Mouse (Mus musculus) gastrocnemius, adult 2 months (tissue): Measurements from ENCODE around the gene Gm20388. TPM values are rescaled to one million over a fixed set of nuclear protein-coding genes. Genes with fewer than 3 reads are reported as not detected.
"Not testable (repeated sequence)": the region's sequence is repeated elsewhere in the genome, so short reads cannot be mapped to it uniquely, and the experiment has no call there.

ENCODE experiments used
- DNase-seq: peaks from one replicate; pipeline ENCODE4 v3.0.0; 2022
- H3K27ac ChIP-seq: fragments of 200-600 bp; 2 replicates; pipeline ENCODE4 v1.8.1; 2022; ENCODE audit warnings: mild to moderate bottlenecking
- H3K4me3 ChIP-seq: fragments of 200-600 bp; 2 replicates; pipeline ENCODE4 v1.8.1; 2022; ENCODE audit warnings: mild to moderate bottlenecking, moderate library complexity
- CTCF ChIP-seq: fragments of 200-600 bp; IDR thresholded peaks from 2 replicates; pipeline ENCODE4 v1.8.1; 2022; ENCODE audit warnings: antibody characterized with exemption, mild to moderate bottlenecking, moderate library complexity
- intact Hi-C: fragments of 180-260 bp; cut with DNase I; formaldehyde crosslinking; loops from one replicate; pipeline ENCODE4 v1.15.1; 2025
- total RNA-seq, 2 experiments: library from RNA; stranded (reverse); gene quantifications; 2 replicates each; pipeline ENCODE4 v1.2.3; 2021

Gm20388 gene
- total RNA-seq, 2 experiments from 2014 or later = 6.1 to 15.0 TPM

DNA sequence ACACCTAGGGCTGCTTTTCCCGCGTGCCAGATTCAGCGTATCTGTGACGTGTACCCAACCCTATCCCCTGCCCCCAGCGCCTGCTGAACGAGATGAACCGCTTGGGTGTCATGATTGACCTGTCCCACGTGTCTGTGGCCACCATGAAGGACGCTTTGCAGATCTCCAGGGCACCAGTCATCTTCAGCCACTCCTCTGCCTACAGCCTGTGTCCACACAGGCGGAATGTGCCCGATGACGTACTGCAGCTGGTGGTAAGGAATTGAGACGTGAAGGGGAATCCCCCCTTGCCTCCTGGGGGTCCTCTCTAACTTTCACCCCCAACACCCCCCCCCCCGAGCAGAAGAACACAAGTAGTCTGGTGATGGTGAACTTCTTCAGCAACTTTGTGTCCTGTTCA is 3289.2 kb downstream of the Gm20388 start:
- Histone ChIP-seq H3K4me3 (no peak overlapping the region), H3K27ac (no peak overlapping the region)
- TF ChIP-seq CTCF = no peak
- intact Hi-C loops = loop anchor here (10.0 kb wide), 1 partner anchor 365 kb away; no protein-coding TSS in a partner anchor
- peak; percentile 14 for DNase-seq

DNA sequence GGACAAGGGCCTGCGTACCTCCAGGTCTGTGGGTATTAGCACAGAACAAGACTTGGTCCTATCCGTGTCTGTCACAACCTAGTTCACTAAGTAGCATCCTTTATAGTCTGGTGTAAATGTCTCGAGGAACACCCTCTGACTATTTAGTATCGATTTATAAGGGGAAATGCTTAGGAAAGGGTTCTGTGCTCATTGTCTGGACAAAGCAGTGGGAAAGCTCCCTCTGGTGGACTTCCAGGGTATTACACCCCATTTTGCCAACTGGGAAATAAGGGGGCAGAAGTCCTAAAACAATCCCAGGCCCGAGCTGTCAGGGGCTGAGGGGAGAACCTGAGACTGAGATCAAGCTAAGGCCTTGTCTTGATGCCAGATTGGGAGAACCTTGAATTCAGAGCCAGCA is 3291.6 kb downstream of the Gm20388 start:
- DNase-seq = peak; percentile 69
- H3K27ac ChIP-seq = no peak overlapping the region
- TF ChIP-seq CTCF = peak; percentile 94
- intact Hi-C loops = no loop called here
- no peak overlapping the region for H3K4me3 ChIP-seq

DNA sequence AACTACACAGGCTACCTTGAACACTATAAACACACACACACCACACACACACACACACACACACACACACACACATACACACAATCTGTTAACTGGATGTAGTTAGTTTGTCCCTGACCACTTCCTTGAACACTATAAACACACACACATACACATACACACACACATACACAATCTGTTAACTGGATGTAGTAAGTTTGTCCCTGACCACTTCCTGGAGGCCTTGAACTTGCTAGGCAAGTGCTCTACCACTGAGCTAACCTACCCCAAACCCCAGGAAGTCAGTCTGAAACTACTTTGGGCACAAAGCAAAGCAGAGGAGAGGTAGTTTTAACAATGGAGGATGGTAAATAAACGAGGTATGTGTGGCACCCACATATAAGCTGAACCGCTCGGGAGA is 3292.9 kb downstream of the Gm20388 start:
- no peak overlapping the region for H3K27ac ChIP-seq
- DNase-seq = no peak
- H3K4me3 ChIP-seq = no peak overlapping the region
- intact Hi-C loops = no loop called here
- TF ChIP-seq CTCF = no peak

DNA sequence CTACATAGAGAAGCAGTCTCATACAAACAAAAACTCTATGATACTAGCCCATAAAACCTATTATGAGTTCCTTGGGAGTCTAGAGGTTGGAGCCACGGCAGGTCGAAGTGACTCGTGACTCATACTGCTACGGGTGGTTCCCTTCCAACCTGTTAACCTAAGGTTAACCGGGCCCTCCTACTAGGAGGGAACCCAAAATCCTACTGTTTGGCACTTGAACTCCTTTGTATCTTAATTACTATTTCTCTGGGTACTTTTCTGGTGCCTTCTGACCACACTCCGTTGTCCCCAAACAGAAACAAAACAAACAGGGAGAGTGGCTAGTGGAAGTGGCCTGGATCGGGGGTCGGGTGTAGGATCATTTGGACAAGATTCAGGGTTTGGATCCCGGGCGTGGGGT is 3301.2 kb downstream of the Gm20388 start:
- Histone ChIP-seq H3K4me3 (peak overlapping the region; percentile 81), H3K27ac (peak overlapping the region; percentile 94)
- no peak for DNase-seq
- intact Hi-C loops = loop anchor here (5.0 kb wide), 1 partner anchor 110 kb away; the partner anchor contains the start of gene Rpl13
- TF ChIP-seq CTCF = no peak

DNA sequence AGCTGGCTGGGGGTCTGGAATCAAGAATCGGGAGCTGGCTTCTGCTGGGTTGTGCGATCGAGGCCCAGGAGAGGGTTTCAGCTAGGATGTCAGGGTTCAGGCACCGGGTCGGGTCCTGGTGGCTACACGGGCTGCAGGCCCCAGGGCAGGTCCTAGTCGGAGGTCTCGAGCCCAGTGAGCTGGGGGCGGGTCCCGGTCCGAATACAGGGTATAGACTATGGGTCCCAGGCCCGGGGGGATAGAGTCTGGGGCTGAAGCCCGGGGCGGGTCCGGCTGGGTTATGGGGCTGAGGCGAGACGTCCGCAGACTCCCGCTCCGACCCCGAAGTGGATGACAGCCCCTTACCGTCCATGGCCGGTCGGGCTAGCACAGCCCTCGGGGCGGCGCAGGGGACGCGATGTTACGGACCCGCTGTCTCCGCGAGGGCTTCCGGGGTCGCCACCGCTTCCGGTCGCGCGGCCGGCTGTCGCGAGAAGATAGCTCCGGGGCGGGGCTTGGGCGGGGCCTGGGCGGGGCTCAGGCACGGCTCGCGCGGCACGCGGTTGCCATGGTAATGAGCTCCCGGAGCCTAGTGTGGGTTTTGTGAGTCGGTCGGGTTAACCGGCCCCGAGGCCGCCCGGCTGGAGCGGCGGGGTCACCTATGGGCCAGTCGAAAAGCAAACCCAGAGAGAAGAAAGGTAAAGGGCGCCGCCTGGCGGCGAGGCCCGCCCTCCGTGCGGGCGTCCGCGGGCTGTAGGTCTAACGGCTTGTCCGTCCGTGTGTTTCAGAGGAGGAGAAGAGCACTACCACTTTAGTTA is 3301.9 kb downstream of the Gm20388 start, which contains the start of the genes Chmp1a and Spata33:
Gene Chmp1a, minus strand, starts transcription at position 443 of the 797 bp plus-strand sequence.
Gene Spata33, plus strand, starts transcription at position 512 of the 797 bp plus-strand sequence.
- TF ChIP-seq CTCF = peak; percentile 95
- Histone ChIP-seq H3K4me3 (peak within 1 kb of the TSS; percentile 81), H3K27ac (peak within 1 kb of the TSS; percentile 94)
- peak; percentile 91 for DNase-seq
- intact Hi-C loops = loop anchor here (5.0 kb wide), 1 partner anchor 110 kb away; the partner anchor contains the start of gene Rpl13

DNA sequence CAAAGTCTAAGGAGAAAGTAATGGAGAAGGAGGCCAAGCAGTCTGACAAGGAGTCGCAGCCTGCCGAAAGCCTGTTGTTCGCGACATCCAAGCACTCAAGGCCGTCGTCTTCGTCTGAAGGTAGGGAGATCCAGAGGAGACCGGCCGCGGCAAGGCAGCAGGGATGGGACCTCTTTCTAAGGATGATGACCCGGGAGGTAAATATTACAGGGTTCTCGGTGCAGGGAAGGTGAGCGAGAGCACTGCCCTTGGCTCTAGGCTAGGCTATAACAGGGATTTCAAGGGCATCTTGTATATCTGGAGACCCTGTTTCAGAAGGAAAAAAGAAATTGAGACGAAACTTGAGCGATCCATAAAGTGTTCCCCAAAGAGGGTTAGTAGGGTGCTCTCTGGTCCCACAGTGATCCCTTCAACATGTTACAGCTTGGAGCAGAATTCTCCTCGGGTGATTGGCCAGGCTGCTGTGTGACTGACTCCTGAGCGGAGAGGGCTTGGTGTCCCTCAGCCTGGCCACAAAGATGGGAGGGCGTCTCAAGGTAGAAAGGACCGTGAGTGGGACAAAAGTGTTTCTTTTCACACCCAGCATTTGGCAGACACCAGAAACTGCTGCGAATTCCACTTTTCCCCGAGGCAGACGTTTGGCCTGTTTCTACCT is 3302.6 kb downstream of the Gm20388 start:
- no peak for DNase-seq
- intact Hi-C loops = loop anchor here (5.0 kb wide), 1 partner anchor 111 kb away; the partner anchor contains the start of gene Rpl13
- peak overlapping the region; percentile 81 for H3K4me3 ChIP-seq
- TF ChIP-seq CTCF = no peak
- H3K27ac ChIP-seq = peak overlapping the region; percentile 94

DNA sequence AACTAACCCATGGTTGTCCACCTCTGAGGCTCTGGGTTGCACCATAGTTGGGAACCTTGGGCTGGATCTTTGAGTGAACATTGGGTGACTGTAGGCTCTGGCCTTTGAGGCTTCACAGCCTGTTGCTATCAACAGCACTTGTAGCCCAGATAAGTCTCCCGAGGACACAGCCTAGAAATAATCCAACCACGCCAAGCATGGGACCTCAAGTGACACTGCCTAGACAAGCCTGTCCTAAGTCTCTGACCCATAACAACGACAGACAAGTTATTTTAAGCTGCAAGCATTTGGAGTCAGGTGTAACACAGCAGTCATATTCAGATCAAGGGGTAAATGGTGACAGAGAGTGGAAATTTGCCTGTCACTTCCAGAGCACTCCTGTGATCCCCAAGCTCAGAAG is 3304.8 kb downstream of the Gm20388 start:
- no peak for DNase-seq
- H3K4me3 ChIP-seq = no peak overlapping the region
- peak overlapping the region; percentile 43 for H3K27ac ChIP-seq
- intact Hi-C loops = no loop called here
- TF ChIP-seq CTCF = no peak

DNA sequence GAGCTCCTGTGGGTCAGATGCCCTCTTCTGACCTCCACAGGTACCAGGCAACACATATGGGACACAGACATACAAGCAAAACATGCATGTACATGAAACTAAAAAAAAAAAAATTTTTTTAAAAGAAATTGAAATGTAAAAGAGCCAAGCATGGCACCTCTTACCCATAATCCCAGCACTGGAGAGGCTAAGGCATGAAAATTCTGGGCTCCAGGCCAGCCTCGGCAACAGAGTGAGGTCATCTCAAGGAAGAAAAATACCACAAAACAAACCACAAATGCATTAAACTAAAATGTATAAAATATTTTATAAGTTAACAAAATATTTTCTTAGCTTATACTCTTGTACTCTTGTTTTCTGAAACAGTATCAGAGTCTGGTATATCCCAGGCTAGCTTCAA is 3310.3 kb downstream of the Gm20388 start:
- TF ChIP-seq CTCF = no peak
- H3K27ac ChIP-seq = no peak overlapping the region
- no peak for DNase-seq
- intact Hi-C loops = no loop called here
- H3K4me3 ChIP-seq = no peak overlapping the region

DNA sequence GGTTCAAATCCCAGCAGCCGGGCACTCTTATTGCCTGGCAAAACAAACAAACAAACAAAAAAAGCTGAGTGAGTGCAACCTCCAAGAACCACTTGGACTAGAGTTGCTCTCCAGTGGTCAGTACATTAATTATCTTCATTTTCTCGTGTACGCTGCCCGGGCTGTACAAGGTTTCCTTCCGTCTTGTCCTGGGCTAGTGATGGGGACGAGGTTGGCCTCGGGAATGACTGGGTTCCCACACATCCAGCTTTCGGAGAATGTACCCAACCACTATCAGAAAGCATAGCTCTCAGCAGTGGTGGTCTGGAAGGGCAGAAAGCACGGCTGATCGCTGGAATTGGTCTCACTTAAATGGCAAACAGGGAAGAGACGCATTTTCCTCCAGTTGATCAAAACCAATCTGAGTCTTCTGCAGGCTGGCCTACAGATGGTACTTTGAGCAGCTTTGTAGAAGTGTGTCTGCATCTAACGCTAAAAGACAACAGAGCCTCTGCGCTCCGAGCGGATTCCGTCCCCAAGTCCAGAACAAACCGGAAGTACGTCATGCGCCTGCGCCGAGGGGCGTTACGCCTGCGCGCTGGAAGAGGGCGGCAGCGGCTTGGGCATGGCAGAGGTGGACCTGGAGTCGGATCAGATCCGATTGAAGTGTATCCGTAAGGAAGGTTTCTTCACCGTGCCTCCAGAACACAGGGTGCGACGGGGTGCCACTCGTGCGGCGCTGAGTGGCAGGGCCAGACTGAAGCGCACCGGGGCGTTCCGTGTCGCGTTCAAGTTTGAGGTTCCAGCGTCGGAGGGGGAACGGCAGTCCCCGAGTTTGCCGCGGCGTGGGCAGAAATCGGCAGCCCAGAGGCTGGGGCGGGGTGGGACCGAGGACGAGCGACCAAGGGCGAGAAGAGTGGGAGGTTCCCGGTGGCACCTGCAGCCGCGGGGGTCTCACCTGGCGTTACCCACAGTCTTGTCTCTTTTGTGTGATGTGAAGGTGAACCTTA is 3313.9 kb downstream of the Gm20388 start, which contains the start of gene Cdk10:
Gene Cdk10, plus strand, starts transcription at position 565 of the 989 bp plus-strand sequence.
- peak; percentile 95 for DNase-seq
- intact Hi-C loops = no loop called here
- Histone ChIP-seq H3K4me3 (peak within 1 kb of the TSS; percentile 88), H3K27ac (peak within 1 kb of the TSS; percentile 96)
- TF ChIP-seq CTCF = no peak; the same call in 1 of the 2 replicates

DNA sequence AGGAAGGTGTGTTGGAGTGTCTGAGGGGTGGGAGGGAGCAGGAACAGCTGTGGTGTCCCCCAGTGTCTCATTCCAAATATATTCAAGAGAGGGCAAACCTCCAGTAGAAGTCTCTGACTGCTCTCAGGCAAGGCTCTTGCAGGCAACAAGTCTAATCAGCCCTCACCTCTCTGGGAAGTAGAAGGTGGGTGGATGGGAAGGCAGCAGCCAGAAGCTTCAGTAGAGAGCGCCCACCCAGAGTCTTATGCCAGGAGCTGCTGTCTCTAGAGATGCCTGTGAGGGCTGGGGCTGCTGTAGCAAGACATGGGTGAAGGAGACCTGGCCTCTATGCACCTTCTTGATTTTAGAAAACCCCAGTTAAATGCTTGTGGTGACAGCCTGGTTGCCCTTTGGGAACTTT is 3317.8 kb downstream of the Gm20388 start:
- intact Hi-C loops = no loop called here
- no peak overlapping the region for H3K4me3 ChIP-seq
- no peak for DNase-seq
- no peak for TF ChIP-seq CTCF
- no peak overlapping the region for H3K27ac ChIP-seq

DNA sequence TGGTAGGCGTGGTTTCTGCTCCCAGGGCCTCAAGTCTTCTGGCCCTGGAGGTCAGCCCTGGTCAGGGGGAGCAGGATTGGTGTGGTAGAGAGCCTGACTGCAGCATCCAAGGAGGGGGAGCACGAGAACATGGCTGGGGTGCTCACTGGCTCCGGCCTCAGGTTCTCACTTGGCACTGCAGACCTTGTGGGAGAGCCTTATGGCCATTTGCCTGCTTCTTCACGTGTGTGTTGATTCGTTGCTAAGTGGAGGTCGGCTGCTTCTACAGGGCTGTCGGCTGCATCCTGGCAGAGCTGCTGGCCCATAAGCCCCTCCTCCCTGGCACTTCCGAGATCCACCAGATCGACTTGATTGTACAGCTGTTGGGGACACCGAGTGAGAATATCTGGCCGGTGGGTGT is 3319.7 kb downstream of the Gm20388 start:
- intact Hi-C loops, H3K4me3 ChIP-seq, DNase-seq, H3K27ac ChIP-seq: not testable (repeated sequence)

DNA sequence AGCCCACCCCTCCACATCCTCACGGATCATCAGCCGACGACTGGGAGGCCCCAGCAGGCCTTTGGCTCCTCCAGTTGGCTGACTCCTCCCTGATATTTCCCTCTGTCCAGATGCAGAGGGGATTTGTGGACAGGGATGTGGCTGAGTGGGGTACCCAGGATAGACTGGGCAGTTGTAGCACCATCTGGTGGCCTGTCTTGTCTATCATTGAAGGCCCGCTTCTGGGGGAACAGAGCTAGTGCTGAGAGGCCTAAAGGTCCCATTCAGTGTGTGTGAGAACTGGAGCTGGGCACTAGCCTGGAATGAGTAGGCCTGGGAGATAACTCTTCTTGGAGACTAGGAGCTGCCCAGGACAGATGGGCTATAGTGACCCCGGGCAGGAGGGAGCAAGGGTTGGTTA is 3321.1 kb downstream of the Gm20388 start:
- Histone ChIP-seq H3K27ac (no peak overlapping the region), H3K4me3 (no peak overlapping the region)
- intact Hi-C loops = no loop called here
- peak; percentile 18; the same call in 1 of the 2 replicates for TF ChIP-seq CTCF
- no peak for DNase-seq
